Mouse (Mus musculus): ENCODE measurements around the gene Slc34a1. TPM values are rescaled to one million over a fixed set of nuclear protein-coding genes. Genes with fewer than 3 reads are reported as not detected.

Gene Slc34a1
- polyA plus RNA-seq, 1 experiment: not detected

- no peak for TF ChIP-seq GATA1 (IDR thresholded peaks at IDR 0.05; ENCODE audit: low read length)
Observed at GRCm38 (mm10) chr13:55419142-55419541, 21.2 kb downstream of the Slc34a1 start.

GRCm38 (mm10) chr13:55420018-55420932, 22.3 kb downstream of the Slc34a1 start:
- no peak for TF ChIP-seq GATA1 (IDR thresholded peaks at IDR 0.05; ENCODE audit: low read length)

GRCm38 (mm10) chr13:55420933-55421800, 23.2 kb downstream of the Slc34a1 start:
- TF ChIP-seq GATA1 (IDR thresholded peaks at IDR 0.05; ENCODE audit: low read length): no peak

GRCm38 (mm10) chr13:55426613-55427012, 28.6 kb downstream of the Slc34a1 start, which contains the start of gene F12:
TSS of gene F12 (minus strand) at chr13:55426793.
- no peak for TF ChIP-seq GATA1 (IDR thresholded peaks at IDR 0.05; ENCODE audit: low read length)

GRCm38 (mm10) chr13:55429226-55429888, 31.4 kb downstream of the Slc34a1 start:
- TF ChIP-seq GATA1 (IDR thresholded peaks at IDR 0.05; ENCODE audit: low read length): no peak

GRCm38 (mm10) chr13:55430566-55430965, 32.6 kb downstream of the Slc34a1 start:
- no peak for TF ChIP-seq GATA1 (IDR thresholded peaks at IDR 0.05; ENCODE audit: low read length)

- no peak for TF ChIP-seq GATA1 (IDR thresholded peaks at IDR 0.05; ENCODE audit: low read length)
Observed at GRCm38 (mm10) chr13:55431889-55432685, 34.1 kb downstream of the Slc34a1 start.

GRCm38 (mm10) chr13:55443799-55444285, 45.9 kb downstream of the Slc34a1 start:
- TF ChIP-seq GATA1 (IDR thresholded peaks at IDR 0.05; ENCODE audit: low read length): no peak

GRCm38 (mm10) chr13:55444286-55444936, 46.4 kb downstream of the Slc34a1 start:
- TF ChIP-seq GATA1 (IDR thresholded peaks at IDR 0.05; ENCODE audit: low read length): no peak

GRCm38 (mm10) chr13:55444937-55445315, 46.9 kb downstream of the Slc34a1 start, which contains the start of gene Grk6:
TSS of gene Grk6 (plus strand) at chr13:55445072.
- no peak for TF ChIP-seq GATA1 (IDR thresholded peaks at IDR 0.05; ENCODE audit: low read length)

- TF ChIP-seq GATA1 (IDR thresholded peaks at IDR 0.05; ENCODE audit: low read length): no peak
Observed at GRCm38 (mm10) chr13:55445361-55446091, 47.5 kb downstream of the Slc34a1 start.

- peak; percentile 88 for TF ChIP-seq GATA1 (IDR thresholded peaks at IDR 0.05; ENCODE audit: low read length)
Observed at GRCm38 (mm10) chr13:55446483-55447105, 48.6 kb downstream of the Slc34a1 start.

GRCm38 (mm10) chr13:55447543-55447943, 49.6 kb downstream of the Slc34a1 start:
- TF ChIP-seq GATA1 (IDR thresholded peaks at IDR 0.05; ENCODE audit: low read length): no peak

Data from G1E-ER4 (cell line).